Mouse (Mus musculus) 416B (cell line): ENCODE measurements around the gene Uck1.
"Not testable (repeated sequence)": the region's sequence is repeated elsewhere in the genome, so short reads cannot be mapped to it uniquely, and the experiment has no call there.

Experiments
- DNase-seq: peaks from one replicate; pipeline ENCODE4 v3.0.0; 2011; ENCODE audit warnings: low read depth

Gene Uck1

GRCm38 (mm10) chr2:32259657-32260417, at the start of gene Uck1:
TSS of gene Uck1 (minus strand) at chr2:32260159.
- peak; percentile 94 for DNase-seq

GRCm38 (mm10) chr2:32308870-32309568, 49.1 kb upstream of the Uck1 start:
- no peak for DNase-seq

GRCm38 (mm10) chr2:32307941-32308760, 48.2 kb upstream of the Uck1 start:
- peak; percentile 60 for DNase-seq

GRCm38 (mm10) chr2:32307247-32307798, 47.4 kb upstream of the Uck1 start:
- no peak for DNase-seq

GRCm38 (mm10) chr2:32306176-32306575, 46.2 kb upstream of the Uck1 start:
- DNase-seq = no peak

GRCm38 (mm10) chr2:32305668-32306067, 45.7 kb upstream of the Uck1 start:
- no peak for DNase-seq

- DNase-seq = peak; percentile 55
Observed at GRCm38 (mm10) chr2:32304145-32304832, 44.3 kb upstream of the Uck1 start.

GRCm38 (mm10) chr2:32302952-32303351, 43.0 kb upstream of the Uck1 start:
- no peak for DNase-seq

- no peak for DNase-seq
Observed at GRCm38 (mm10) chr2:32299469-32299868, 39.5 kb upstream of the Uck1 start.

- not testable (repeated sequence) for DNase-seq
Observed at GRCm38 (mm10) chr2:32295842-32296241, 35.9 kb upstream of the Uck1 start.

- DNase-seq = no peak
Observed at GRCm38 (mm10) chr2:32295285-32295684, 35.3 kb upstream of the Uck1 start.

GRCm38 (mm10) chr2:32294348-32294747, 34.4 kb upstream of the Uck1 start:
- no peak for DNase-seq

- peak; percentile 87 for DNase-seq
Observed at GRCm38 (mm10) chr2:32289578-32289977, 29.6 kb upstream of the Uck1 start.

- DNase-seq = peak; percentile 59
Observed at GRCm38 (mm10) chr2:32288371-32288931, 28.5 kb upstream of the Uck1 start.

GRCm38 (mm10) chr2:32287923-32288367, 28.0 kb upstream of the Uck1 start, which contains the start of gene Swi5:
TSS of gene Swi5 (minus strand) at chr2:32288075.
- peak; percentile 99 for DNase-seq

GRCm38 (mm10) chr2:32287334-32287840, 27.4 kb upstream of the Uck1 start, which contains the start of gene Golga2:
TSS of gene Golga2 (plus strand) at chr2:32287384.
- DNase-seq = no peak

GRCm38 (mm10) chr2:32283986-32284385, 24.0 kb upstream of the Uck1 start:
- no peak for DNase-seq

GRCm38 (mm10) chr2:32282727-32283126, 22.8 kb upstream of the Uck1 start:
- peak; percentile 85 for DNase-seq

- DNase-seq = peak; percentile 90
Observed at GRCm38 (mm10) chr2:32282289-32282688, 22.3 kb upstream of the Uck1 start.

- DNase-seq = no peak
Observed at GRCm38 (mm10) chr2:32275823-32276222, 15.9 kb upstream of the Uck1 start.

GRCm38 (mm10) chr2:32260635-32261034, 676 bp upstream of the Uck1 start:
- peak; percentile 88 for DNase-seq
